Mouse (Mus musculus) liver, embryonic 14.5 days (tissue): ENCODE measurements at regions not wholly inside any gene's neighbourhood (a gene's known extent, or its start where the extent isn't known, plus 50 kb on each side); places are given as distances from the start of the nearest gene placed in this dataset.

Experiments used
- CTCF ChIP-seq: IDR thresholded peaks from 2 replicates; pipeline ENCODE4 v1.5.1; 2016; ENCODE audit warnings: antibody characterized with exemption, low read depth, control low read depth
- EP300 ChIP-seq: IDR thresholded peaks from 2 replicates; pipeline ENCODE4 v1.6.1; 2016; ENCODE audit warnings: antibody characterized with exemption, low read depth

DNA sequence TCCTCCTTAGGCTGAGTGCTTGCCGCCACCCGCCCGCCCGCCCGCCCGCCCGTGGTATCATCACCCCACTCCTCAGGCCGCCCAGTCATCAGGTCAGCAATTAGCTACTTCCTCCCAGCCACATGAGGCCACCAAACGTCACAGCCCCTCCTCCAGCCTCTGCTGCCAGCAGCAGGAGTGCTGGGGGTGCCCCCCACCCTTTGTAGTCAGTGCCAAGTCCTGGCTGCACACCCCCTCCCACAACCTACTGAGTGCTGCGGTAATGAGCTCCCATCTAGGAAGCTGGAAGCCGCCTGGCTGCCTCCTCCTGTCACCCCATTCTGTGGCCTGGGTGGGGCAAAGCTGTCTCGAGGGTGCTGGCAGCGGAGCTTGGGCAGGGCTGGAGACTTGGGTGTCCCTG is 73.8 kb upstream of the 1600014C23Rik start:
- TF ChIP-seq CTCF (no peak), EP300 (no peak)
